Mouse (Mus musculus) right cerebral cortex, postnatal 25 days (tissue): ENCODE results near the gene 9830107B12Rik.

Experiments used
- DNase-seq: peaks from one replicate; pipeline ENCODE4 v3.0.0; 2022

Gene 9830107B12Rik

DNA sequence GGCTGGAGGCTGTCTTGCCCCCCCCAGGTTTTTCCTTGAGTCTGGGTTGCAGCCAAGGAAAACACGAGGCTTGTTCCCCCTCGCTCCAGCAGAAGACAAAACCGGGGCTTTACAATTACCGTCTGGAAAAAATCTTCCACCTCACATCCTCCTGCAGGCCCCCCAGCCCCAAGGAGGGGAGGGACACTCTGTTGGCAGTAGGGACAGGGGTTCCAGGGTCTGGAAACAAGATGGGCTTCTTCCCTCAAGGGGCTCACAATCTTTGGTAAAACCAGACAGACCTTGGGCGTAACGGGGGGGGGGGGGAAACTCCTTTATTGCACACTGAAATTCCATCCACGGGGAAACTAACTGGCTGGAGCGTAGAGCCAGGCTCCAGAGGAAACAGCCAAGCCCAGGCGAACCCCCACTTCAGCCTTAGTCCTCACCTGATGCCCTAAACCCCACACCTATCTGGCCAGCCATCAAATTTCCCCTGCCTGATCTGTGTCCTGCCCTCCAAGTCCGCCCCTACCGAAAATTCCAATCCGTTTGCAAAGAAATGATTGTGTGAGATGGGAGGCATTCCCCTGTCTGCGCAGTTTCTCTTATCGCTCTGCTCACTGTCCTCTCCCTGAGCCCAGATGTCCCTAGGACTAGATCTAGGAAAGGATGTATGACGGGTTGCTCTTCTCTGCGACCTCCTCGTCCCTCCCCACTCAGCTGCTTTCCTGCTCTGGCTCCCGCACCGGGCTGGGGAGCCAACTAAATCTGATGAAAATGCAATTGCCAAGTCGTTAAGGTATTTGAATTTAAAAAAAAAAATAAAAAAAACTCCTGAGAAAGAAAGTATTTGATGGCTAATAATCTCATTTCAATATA is 51.0 kb downstream of the 9830107B12Rik start:
- no peak for DNase-seq

- no peak for DNase-seq
Measured at GRCm38 (mm10) chr17:48093286-48093817, 52.7 kb downstream of the 9830107B12Rik start.

GRCm38 (mm10) chr17:48090305-48090704 is 55.8 kb downstream of the 9830107B12Rik start:
- DNase-seq = no peak

DNA sequence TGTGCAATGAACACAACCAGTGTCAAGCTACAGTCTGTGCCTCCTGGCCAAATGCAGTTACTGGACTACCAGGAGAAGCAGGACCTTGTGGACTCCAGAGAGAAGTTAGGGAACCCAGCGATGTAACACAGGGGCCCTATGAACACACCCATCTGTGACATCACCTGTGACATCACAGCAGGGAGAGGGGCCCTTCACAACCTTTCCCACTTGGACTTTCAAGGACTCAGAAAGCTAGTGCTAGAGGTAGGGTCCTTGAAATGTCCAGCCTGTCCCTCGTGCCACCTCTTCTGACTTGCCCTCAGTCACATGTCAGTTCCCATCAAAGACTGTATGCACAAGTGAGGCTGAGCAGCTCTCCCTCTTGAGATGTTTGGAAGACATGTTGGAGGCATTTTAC is 56.6 kb downstream of the 9830107B12Rik start:
- DNase-seq = no peak

DNA sequence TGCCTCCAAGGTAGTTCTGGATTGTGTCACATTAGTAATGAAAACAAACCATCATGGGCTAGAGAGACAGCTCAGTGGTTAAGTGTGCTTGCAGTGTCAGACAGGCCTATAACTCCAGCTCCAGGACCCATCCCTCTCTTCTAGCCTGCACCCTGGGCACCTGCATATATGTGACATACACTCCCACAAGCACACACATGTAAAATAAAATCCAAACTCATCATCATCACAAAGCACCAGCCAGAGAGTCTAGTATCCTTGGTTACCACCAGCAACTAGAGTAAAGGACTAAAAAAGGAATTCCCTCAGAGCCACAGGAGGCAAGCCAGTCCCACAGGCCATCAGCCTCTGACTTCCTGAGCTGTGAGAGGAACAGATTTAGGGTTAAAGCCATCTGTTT is 57.0 kb downstream of the 9830107B12Rik start, which contains the start of gene 1700067P10Rik:
Gene 1700067P10Rik (plus strand): TSS at position 301 of the 400 bp plus-strand sequence.
- no peak for DNase-seq

- DNase-seq = no peak
Measured at GRCm38 (mm10) chr17:48080626-48081025, 65.4 kb downstream of the 9830107B12Rik start.
